Mouse (Mus musculus): ENCODE measurements around the gene Pik3r4. TPM values are rescaled to one million over a fixed set of nuclear protein-coding genes. Genes with fewer than 3 reads are reported as not detected.
A peak's percentile ranks its signal among the peaks of the same experiment; 100 is the strongest.

Gene Pik3r4
- total RNA-seq, 2 experiments from 2014 or later: 38.9 to 41.3 TPM

- DNase-seq (ENCODE audit: low spot score in 2 of 2): no peak
Observed at GRCm38 (mm10) chr9:105696818-105697564, 54.2 kb downstream of the Pik3r4 start.

GRCm38 (mm10) chr9:105697764-105698396, 55.1 kb downstream of the Pik3r4 start:
- no peak for DNase-seq (ENCODE audit: low spot score in 2 of 2)

GRCm38 (mm10) chr9:105700702-105701101, 57.9 kb downstream of the Pik3r4 start:
- no peak for DNase-seq (ENCODE audit: low spot score in 2 of 2)

GRCm38 (mm10) chr9:105701966-105702365, 59.2 kb downstream of the Pik3r4 start:
- DNase-seq (ENCODE audit: low spot score in 2 of 2): no peak

- no peak for DNase-seq (ENCODE audit: low spot score in 2 of 2)
Observed at GRCm38 (mm10) chr9:105704226-105704932, 61.6 kb downstream of the Pik3r4 start.

GRCm38 (mm10) chr9:105705011-105705410, 62.2 kb downstream of the Pik3r4 start:
- no peak for DNase-seq (ENCODE audit: low spot score in 2 of 2)

- no peak for DNase-seq (ENCODE audit: low spot score in 2 of 2)
Observed at GRCm38 (mm10) chr9:105712049-105712448, 69.3 kb downstream of the Pik3r4 start.

GRCm38 (mm10) chr9:105719367-105719766, 76.6 kb downstream of the Pik3r4 start:
- DNase-seq (ENCODE audit: low spot score in 2 of 2): no peak

GRCm38 (mm10) chr9:105719851-105720395, 77.1 kb downstream of the Pik3r4 start:
- DNase-seq (ENCODE audit: low spot score in 2 of 2): no peak

GRCm38 (mm10) chr9:105720430-105720829, 77.7 kb downstream of the Pik3r4 start:
- DNase-seq (ENCODE audit: low spot score in 2 of 2): no peak

- no peak for DNase-seq (ENCODE audit: low spot score in 2 of 2)
Observed at GRCm38 (mm10) chr9:105731976-105732375, 89.2 kb downstream of the Pik3r4 start.

GRCm38 (mm10) chr9:105734651-105735050, 91.9 kb downstream of the Pik3r4 start:
- no peak for DNase-seq (ENCODE audit: low spot score in 2 of 2)

GRCm38 (mm10) chr9:105735195-105735594, 92.4 kb downstream of the Pik3r4 start:
- DNase-seq (ENCODE audit: low spot score in 2 of 2): peak in 1 of 2 experiments; percentile 17

Other genes with a start within 250 kb of the Pik3r4 start
- 10 to 100 TPM; 10.4 to 13.2 TPM for gene Aste1, start 247.6 kb upstream of the Pik3r4 start, total RNA-seq (2021)
- gene Nek11, start 247.5 kb upstream of the Pik3r4 start, total RNA-seq (2021): 1 to 10 TPM; 1.0 to 1.6 TPM
- gene Atp2c1, start 115.7 kb upstream of the Pik3r4 start, total RNA-seq (2021): 100 to 1,000 TPM; 230 to 260 TPM
- gene Col6a6, start 185.2 kb downstream of the Pik3r4 start, total RNA-seq (2021): under 1 TPM; 0.60 to 0.71 TPM

Measured in layer of hippocampus, postnatal 14 days (tissue).